Mouse (Mus musculus) layer of hippocampus, postnatal 10 days (tissue): ENCODE results near the gene Emc7. TPM values are rescaled to one million over a fixed set of nuclear protein-coding genes. Genes with fewer than 3 reads are reported as not detected.
"Not testable (repeated sequence)": the region's sequence is repeated elsewhere in the genome, so short reads cannot be mapped to it uniquely, and the experiment has no call there.

Source experiments
- DNase-seq, 2 experiments: peaks; one replicate each; pipeline ENCODE4 v3.0.0; 2021; ENCODE audit warnings: low spot score in 2 of 2
- long read RNA-seq: library from polyadenylated mRNA; stranded (forward); transcript quantifications from one replicate; pipeline ENCODE4 v2.0.0, GENCODE M21; 2023
- total RNA-seq, 2 experiments: library from RNA; stranded (reverse); gene quantifications; 2 replicates each; pipeline ENCODE4 v1.2.3; 2021

Emc7 gene
- 10 to 100 TPM; 32.8 to 33.3 TPM for total RNA-seq
- long read RNA-seq, full-length matches to known transcripts: 91 of 111 reads
- long read RNA-seq, partial matches to known transcripts: 3 of 111 reads
- long read RNA-seq, other reads (novel, unspliced or antisense): 17 of 111 reads

- peak; percentile 98 to 99 for DNase-seq
Observed at GRCm38 (mm10) chr2:112454862-112455564, at the start of gene Emc7. Gene Emc7, plus strand, starts transcription at chr2:112454997.

DNA sequence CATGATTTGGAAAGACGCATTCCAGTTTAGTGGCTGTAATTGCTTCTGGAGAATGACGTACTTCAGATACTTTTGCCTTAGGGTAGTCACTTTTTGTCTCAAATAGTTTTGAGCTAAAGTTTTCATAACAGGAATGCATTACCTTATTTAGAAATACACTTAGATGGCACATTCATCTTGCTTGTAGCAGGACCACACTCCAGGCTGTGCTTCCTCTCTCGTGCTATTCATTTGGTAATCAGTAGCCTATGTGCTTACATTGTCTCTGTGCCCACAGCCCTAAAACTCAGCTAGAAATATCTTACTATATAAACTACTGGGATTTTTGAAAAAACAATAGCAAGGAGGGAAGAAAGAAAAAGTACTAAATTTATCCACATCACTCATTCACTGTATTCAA, 47.8 kb upstream of the Emc7 start:
- DNase-seq: no peak

- DNase-seq: no peak
Observed at GRCm38 (mm10) chr2:112425308-112425707, 29.5 kb upstream of the Emc7 start.

- not testable (repeated sequence) for DNase-seq
Observed at GRCm38 (mm10) chr2:112428534-112428933, 26.3 kb upstream of the Emc7 start.

DNA sequence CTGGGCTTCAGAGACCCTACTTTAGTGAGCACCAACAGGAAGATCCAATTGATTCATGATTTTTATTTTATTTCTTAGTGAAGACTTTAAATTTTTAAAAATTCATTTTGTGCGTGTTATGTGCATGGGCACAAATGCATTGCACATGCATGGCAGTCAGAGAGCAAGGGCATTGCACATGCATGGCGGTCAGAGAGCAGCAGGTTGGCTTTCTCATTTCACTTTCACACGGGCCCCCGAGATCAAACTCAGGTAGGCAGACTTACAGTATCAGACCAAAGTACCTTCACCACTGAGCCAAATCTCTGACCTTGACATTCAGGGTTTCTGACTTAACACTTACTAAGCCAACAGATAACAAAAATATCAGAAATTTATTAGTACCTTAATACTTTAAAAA, 25.1 kb upstream of the Emc7 start:
- DNase-seq: no peak

DNA sequence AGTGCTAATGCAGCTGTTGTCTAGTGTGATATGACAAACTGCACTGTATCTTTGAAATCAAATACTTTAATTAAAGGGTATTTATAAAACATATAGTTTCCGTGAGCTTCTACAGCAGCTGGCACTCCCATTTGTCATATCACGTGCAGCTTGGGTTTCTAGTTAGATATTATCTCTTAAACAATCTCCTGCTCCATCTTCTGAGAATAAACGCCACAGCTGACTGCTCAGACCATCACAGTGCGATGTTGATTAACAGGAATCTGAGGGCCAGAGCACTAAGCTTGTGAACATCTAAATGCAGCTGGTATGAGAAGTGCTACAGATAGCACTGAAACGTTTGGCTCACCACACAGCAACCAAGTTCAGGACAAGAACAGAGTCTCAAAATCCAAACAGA, 24.4 kb upstream of the Emc7 start:
- no peak for DNase-seq

DNA sequence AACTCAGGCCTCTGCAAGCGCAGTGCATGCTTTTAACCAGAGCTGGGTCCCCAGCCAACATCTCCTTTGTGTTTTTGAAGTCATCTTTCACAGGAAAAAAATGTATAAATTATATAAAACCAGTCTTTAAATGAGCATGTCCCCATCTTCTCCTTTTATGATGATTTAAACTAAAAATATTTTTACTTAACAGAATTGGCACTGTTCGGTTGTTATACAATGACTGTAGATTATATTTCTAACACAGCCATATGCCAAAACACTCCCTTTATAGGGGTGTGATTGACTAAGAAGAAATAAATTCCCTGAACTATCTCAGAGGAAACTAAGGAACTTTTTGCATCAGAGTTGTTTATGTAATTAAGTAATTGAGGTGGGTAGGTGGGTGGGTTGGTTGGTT, 22.3 kb upstream of the Emc7 start:
- DNase-seq: no peak

DNA sequence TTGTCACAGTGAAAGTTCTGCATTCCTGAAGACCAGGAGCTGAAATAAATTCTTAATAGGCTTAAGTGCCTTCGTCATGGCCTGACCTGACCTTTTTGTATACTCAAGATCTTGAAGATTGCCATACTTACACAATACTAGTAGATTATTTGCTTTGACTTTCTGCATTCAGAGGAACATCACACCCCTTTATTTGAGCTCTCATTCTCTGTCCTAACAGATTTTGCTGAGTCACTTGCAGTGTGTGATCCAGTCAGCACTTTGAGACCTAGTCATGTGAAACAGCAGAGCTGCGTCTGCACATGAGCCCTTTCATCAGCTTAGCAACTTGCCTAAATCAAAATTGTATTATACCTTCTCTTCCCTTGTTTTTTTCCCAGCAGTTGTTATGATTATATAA, 21.4 kb upstream of the Emc7 start:
- no peak for DNase-seq

- DNase-seq: no peak
Observed at GRCm38 (mm10) chr2:112436292-112436691, 18.5 kb upstream of the Emc7 start.

DNA sequence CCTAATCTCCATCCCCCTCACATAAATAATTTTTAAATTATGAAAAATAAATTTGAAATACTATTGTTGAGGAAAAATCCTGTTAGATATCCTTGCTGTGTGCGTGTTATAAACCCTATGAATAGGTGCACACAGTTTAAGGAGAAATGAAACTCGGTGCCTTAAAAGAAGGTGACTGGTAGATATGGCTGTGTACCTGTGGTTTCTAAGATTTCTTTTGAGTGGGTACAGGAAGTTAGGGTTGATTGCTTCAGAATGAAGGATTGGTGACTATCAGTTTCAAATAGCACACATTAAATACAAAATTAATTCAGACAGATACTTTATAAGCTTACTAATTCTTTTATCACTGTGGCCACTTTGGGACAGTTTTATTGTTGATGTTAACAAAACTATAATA, 17.2 kb upstream of the Emc7 start:
- DNase-seq: no peak

DNA sequence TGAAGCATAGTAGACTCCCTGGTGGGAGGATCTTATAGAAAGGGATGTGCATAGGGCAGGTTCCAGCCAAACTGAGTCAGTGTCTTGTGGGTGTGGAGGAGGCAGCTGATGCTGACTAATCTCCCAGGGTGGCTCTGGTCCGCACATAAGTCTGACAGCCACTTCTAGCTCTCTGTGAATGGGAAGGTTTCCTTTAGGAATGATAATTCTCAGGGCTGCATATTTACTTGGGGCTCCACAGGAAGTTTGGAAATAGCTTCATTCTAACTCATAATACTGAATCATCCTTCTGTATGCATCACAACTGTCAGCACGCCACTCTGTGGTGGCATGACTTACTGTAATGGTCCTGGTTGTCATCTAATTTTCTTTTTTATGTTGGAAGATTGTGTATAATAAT, 11.3 kb upstream of the Emc7 start:
- no peak for DNase-seq

- no peak for DNase-seq
Observed at GRCm38 (mm10) chr2:112445511-112445910, 9.3 kb upstream of the Emc7 start.

- not testable (repeated sequence) for DNase-seq
Observed at GRCm38 (mm10) chr2:112448046-112448445, 6.8 kb upstream of the Emc7 start.

GRCm38 (mm10) chr2:112448510-112449059, 6.2 kb upstream of the Emc7 start:
- no peak for DNase-seq

DNA sequence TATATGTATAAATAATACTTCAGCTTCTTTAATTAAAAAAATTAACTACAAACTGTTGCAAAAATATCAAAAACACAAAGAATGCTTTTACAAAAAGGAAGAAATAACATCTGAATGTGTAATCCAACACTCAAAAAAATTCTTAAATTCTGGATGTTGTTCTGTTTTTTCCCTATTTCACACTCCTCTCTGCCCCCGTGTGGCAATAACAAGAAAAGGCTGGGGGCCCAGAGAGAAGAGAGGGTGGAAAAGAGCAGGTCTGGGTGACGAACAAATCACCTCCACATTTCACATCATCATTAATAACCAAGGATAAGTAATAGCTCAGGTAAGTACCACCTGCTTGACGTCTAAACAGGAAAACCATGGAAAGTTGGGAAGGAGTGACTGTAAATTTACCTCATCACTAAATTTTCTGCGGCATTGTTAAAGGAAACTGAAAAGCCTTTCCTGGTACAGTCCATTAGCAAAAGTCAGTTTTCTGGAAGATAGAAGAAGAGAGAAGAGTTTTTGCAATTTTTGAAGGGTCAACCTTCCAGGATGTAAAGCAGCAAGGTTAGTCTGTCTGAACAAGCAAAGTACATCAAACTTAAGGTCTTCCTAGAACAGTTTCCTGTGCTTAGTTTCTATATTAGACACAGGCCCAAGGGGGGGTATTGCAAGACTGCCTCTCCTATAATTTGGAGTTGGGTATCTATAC, 5.0 kb upstream of the Emc7 start:
- DNase-seq: peak; percentile 19 to 41

DNA sequence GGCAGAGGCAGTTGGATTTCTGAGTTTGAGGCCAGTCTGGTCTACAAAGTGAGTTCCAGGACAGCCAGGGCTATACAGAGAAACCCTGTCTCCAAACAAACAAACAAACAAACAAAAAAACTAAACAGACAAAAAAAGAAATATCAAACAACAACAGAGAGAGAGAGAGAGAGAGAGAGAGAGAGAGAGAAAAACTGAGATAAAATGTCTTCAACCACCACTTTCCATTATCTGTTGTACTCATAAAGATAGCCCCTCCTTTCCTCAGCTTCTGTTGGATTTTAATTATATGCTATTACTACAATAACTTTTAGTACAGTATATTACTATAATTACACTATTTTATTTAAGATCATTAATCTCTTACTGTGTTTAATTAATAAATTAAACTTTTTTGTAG, 2.3 kb upstream of the Emc7 start:
- not testable (repeated sequence) for DNase-seq

- DNase-seq: no peak
Observed at GRCm38 (mm10) chr2:112454125-112454861, 504 bp upstream of the Emc7 start.

DNA sequence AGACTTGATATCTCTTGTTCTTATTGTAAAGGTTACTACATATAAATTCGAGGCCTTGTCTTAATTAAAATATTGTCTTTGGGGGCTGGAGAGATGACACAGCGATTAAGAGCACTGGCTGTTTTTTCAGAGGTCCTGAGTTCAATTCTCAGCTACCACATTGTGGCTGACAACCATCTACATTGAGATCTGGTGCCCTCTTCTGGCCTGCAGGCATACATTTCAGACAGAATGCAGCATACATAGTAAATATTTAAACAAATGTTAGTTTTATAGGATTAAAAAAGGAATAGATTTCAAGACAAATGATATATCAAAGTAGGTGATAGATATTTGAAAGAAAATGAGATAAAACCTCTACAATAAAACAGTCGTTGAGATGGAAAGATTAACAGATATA, 5.8 kb downstream of the Emc7 start:
- DNase-seq: no peak

- no peak for DNase-seq
Observed at GRCm38 (mm10) chr2:112469542-112469941, 14.7 kb downstream of the Emc7 start.

DNA sequence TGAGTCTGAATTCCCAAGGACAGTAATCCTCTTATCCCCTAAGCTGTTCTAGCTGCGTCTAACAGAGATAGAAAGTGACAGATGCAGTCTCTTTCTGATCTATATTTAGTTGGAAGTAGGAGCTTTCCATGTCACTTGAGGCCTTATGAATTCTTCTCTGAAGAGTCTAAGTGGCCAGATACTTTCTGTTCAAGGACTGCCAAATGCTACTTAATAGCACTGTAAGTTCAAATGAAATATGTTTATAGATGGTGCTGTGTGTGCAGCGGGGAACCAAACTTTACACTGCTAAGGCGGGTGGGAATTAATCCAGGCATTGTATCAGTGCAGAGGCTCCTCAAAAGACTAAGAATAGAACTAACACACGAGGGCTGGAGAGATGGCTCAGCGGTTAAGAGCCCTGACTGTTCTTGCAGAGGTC, 16.2 kb downstream of the Emc7 start:
- DNase-seq: no peak

DNA sequence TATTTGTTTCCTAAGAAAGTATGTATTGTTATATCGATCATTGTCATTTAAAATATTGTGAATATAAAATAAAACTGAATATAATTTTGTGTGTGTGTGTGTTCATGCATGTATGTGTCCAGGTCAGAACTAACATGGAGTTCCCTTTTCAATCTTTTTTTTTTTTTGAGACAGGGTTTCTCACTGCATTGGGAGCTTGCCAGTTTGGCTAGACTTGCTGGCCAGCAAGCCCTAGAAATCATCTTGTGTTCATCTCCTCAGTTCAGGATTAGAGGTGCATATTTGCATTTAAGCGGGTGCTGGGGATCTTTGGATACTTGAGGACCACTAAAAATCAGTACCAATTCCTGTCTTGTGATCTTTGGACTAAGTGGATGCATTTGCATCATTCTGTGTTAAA, 17.3 kb downstream of the Emc7 start:
- DNase-seq: no peak
